Mouse (Mus musculus) hindbrain, postnatal 0 days (tissue): Measurements from ENCODE around the gene Dennd6a. TPM values are rescaled to one million over a fixed set of nuclear protein-coding genes. Genes with fewer than 3 reads are reported as not detected.
"Not testable (repeated sequence)": the region's sequence is repeated elsewhere in the genome, so short reads cannot be mapped to it uniquely, and the experiment has no call there.

ENCODE experiments used
- ATAC-seq: fragments of 200-750 bp; cut with Nextera tagmentation; 2 replicates; pipeline ENCODE4 v1.8.0; 2017; ENCODE audit warnings: mild to moderate bottlenecking, moderate TSS enrichment, moderate library complexity
- DNase-seq: peaks from one replicate; pipeline ENCODE4 v3.0.0-alpha.2; 2015; ENCODE audit warnings: low spot score
- H3K27ac ChIP-seq: fragments of 300-500 bp; sonication (generic); 2 replicates; pipeline ENCODE4 v1.5.1; 2014; ENCODE audit warnings: mild to moderate bottlenecking
- H3K27me3 ChIP-seq: fragments of 300-500 bp; sonication (generic); 2 replicates; pipeline ENCODE4 v1.6.1; 2014; ENCODE audit warnings: low read length, mixed read lengths; ENCODE audit not compliant: insufficient read depth
- H3K36me3 ChIP-seq: fragments of 300-500 bp; sonication (generic); 2 replicates; pipeline ENCODE4 v1.6.1; 2014; ENCODE audit warnings: low read length, mixed read lengths; ENCODE audit not compliant: insufficient read depth
- H3K4me1 ChIP-seq: fragments of 300-500 bp; sonication (generic); 2 replicates; pipeline ENCODE4 v1.6.1; 2014; ENCODE audit warnings: antibody characterized with exemption, low read length, mixed read lengths; ENCODE audit not compliant: insufficient read depth
- H3K4me2 ChIP-seq: fragments of 300-500 bp; sonication (generic); 2 replicates; pipeline ENCODE4 v1.6.1; 2014; ENCODE audit warnings: low read depth, mild to moderate bottlenecking, low read length, moderate library complexity, mixed read lengths
- H3K4me3 ChIP-seq: fragments of 300-500 bp; sonication (generic); 2 replicates; pipeline ENCODE4 v1.5.1; 2014; ENCODE audit warnings: low read length
- H3K9ac ChIP-seq: fragments of 300-500 bp; sonication (generic); replicated peaks from 2 replicates; pipeline ENCODE4 v1.6.1; 2014; ENCODE audit warnings: mild to moderate bottlenecking, low read length, moderate library complexity, mixed read lengths
- H3K9me3 ChIP-seq: fragments of 300-500 bp; sonication (generic); 2 replicates; pipeline ENCODE4 v1.6.1; 2016; ENCODE audit warnings: low read length, mixed read lengths
- CTCF ChIP-seq: IDR thresholded peaks from 2 replicates; pipeline ENCODE4 v1.5.1; 2016; ENCODE audit warnings: antibody characterized with exemption, control low read depth, low read depth
- WGBS: fragments of 180-500 bp; shearing (Covaris S2); extraction: QIAGEN DNeasy Blood & Tissue Kit; methylation state at CpG from one replicate; pipeline ENCODE4 v1.1.7; 2014; 5-methylcytosine and 5-hydroxymethylcytosine counted together
- polyA plus RNA-seq: library from polyadenylated mRNA; unstranded; fragments of >200 nt; fragmentation: Nextera tagmentation; extraction: Ambion mirVana; gene quantifications from 2 replicates; pipeline ENCODE4 v1.2.1, GENCODE M21; 2015
- total RNA-seq: library from RNA; depleted of rRNA; stranded (reverse); fragments of >200 nt; gene quantifications from 2 replicates; pipeline ENCODE4 v1.2.3, GENCODE M21; 2014; rRNA removed

Dennd6a gene
- total RNA-seq (23.8 and 33.8 TPM in 2 replicates), polyA plus RNA-seq (13.7 and 14.9 TPM in 2 replicates)

DNA sequence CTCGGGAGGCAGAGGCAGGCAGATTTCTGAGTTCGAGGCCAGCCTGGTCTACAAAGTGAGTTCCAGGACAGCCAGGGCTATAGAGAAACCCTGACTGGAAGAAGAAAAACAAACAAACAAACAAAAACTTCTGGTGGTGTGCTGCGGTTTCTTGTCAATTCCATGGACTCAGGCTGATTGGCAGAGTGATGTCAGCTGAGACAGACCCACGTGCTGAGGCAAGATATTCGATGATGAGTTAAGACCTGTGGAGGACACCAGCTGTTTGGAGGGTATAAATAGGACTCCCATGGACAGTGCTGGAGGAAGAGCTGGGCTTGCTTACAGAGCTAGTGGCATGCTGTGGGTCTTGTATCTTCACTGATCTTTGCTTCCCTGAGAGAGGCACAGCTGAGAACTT is at the start of gene Dennd6a:
Dennd6a (plus strand) TSS at position 301 of the 400 bp plus-strand sequence.
- H3K4me3 ChIP-seq, H3K9me3 ChIP-seq, H3K36me3 ChIP-seq, H3K4me1 ChIP-seq, H3K27me3 ChIP-seq, ATAC-seq, H3K4me2 ChIP-seq, DNase-seq, H3K9ac ChIP-seq, H3K27ac ChIP-seq: not testable (repeated sequence)
- WGBS, result 85% methylated on average over 5 of the region's 5 CpGs

DNA sequence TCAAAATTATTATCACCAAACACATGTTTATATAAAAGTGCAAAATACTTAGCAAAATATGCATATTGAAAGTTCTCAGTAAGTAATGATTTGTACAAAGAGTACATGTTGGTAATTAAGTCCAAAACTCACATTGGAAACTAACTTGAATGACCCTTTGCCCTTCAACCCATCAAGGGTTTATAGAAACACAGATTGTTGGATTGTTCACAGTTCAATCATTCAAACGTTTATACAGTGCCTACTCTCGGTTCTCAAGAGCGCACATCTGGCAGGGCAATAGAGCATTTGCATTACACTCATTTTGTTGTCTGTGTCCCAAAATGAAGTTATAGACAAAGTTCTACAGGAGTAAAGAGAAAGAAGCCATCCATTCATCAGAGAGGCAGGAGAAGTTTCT is 47.7 kb upstream of the Dennd6a start:
- ATAC-seq (no peak), DNase-seq (no peak)
- H3K4me3 ChIP-seq, result no peak overlapping the region
- no peak overlapping the region for H3K4me2 ChIP-seq
- peaks cover 7% of the 10 kb centered on the region; the same call in 1 of the 2 replicates for H3K4me1 ChIP-seq
- no peak overlapping the region for H3K27ac ChIP-seq
- H3K9ac ChIP-seq, result no peak overlapping the region
- no peaks in the 10 kb centered on the region for H3K27me3 ChIP-seq
- TF ChIP-seq CTCF, result no peak
- 47% methylated on average over 3 of the region's 3 CpGs for WGBS
- no peaks in the 10 kb centered on the region for H3K9me3 ChIP-seq
- H3K36me3 ChIP-seq, result no peaks in the 10 kb centered on the region

DNA sequence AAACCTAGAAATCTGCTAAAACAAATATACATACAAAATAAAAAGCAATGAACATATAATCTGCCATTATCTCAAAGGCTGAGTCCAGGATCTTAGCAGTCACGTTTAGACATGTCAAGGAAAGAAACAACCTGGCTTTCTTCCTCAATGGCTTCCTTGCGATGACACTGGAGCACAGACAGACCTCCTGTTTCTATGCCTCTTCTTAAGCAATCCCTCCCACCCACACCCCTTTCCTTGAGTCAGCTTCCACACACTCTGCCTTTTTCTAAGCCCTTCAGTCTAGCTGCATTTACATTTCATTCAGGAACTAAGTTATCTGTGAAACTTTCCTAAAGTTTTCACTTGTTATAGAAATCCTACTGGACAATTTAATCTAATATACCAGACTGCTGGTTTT is 45.4 kb upstream of the Dennd6a start:
- Histone ChIP-seq H3K27me3 (no peaks in the 10 kb centered on the region), H3K4me2 (no peak overlapping the region), H3K4me3 (no peak overlapping the region), H3K36me3 (no peaks in the 10 kb centered on the region), H3K4me1 (peaks cover 18% of the 10 kb centered on the region), H3K9ac (no peak overlapping the region), H3K27ac (no peak overlapping the region), H3K9me3 (no peaks in the 10 kb centered on the region)
- WGBS, result 84% methylated on average over 2 of the region's 2 CpGs
- TF ChIP-seq CTCF, result no peak
- DNase-seq, result no peak
- ATAC-seq, result no peak

DNA sequence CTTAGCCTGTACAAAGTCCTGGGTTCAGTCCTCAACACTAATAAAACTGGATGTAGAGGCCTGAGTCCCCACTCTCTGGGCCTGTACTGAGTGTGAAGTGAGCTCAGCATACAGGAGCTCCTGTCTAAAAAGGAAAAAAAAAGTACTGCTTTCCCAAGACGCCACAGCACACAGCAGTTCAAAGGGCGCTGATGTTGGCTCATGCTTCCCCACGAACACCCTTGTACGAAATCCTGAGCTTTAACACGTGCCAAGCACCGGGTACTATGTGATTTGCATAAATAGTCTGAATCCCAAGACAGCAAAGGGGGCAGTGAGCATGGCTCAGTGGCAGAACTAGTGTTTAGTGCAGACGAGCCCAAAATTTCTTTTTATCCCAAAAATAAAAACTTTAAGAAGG is 43.3 kb upstream of the Dennd6a start:
- H3K9me3 ChIP-seq, result no peaks in the 10 kb centered on the region
- H3K4me1 ChIP-seq, result peaks cover 23% of the 10 kb centered on the region
- 30% methylated on average over 7 of the region's 7 CpGs for WGBS
- H3K9ac ChIP-seq, result no peak overlapping the region
- H3K27me3 ChIP-seq, result no peaks in the 10 kb centered on the region
- 0 out of 2 replicates have a peak overlapping the region, but pooled peaks have one; percentile 7 for H3K4me2 ChIP-seq
- no peak overlapping the region for H3K4me3 ChIP-seq
- ATAC-seq (no peak), DNase-seq (no peak)
- H3K36me3 ChIP-seq, result no peaks in the 10 kb centered on the region
- H3K27ac ChIP-seq, result no peak overlapping the region
- TF ChIP-seq CTCF, result no peak

DNA sequence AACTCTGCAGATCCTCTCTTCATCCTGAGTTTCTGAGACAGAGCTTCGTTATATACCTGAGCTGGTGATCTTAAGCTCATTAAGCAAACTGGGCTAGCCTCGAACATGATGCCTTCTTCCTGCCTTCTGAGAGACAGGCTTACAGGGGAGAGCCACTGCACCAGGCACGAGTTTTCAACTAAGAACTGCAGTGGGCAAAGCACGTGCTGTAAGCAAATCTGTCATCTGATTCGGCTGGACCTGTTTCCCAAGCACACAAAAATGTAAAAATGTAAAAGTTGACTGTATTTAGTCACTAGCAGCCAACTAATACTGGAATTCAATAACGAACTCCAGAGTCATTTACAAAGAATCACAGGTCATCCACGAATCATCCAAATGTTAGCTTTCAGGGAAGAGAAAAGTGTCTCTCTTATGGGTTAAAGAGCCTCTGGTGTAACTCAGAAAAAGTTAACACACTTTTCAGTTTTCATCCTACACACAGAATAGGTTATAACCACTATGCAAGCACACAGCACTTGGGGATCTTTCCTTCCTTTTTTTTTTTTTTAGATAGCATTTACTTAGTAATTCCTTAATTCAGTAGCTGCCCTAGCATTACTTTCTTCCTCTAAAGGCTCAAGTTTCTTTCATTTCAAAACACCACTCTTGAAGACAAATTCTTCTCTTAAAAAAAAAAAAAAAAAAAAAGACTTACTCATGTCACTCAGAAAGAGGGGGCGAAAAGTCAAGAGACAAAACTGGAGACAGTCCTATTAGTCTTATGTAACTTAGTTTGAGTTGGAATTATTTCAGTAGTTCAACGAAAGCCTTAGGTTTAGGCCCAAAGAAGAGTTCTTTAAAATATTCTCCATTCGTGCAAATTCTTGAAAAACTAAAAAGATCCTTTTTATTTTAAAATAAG is 42.0 kb upstream of the Dennd6a start:
- no peak overlapping the region for H3K27ac ChIP-seq
- no peak overlapping the region for H3K4me3 ChIP-seq
- no peaks in the 10 kb centered on the region for H3K27me3 ChIP-seq
- H3K9ac ChIP-seq, result no peak overlapping the region
- WGBS, result 77% methylated on average over 10 of the region's 10 CpGs
- H3K4me2 ChIP-seq, result peak overlapping the region; percentile 21
- H3K36me3 ChIP-seq, result no peaks in the 10 kb centered on the region
- no peak for TF ChIP-seq CTCF
- DNase-seq (no peak), ATAC-seq (no peak)
- peaks cover 23% of the 10 kb centered on the region for H3K4me1 ChIP-seq
- H3K9me3 ChIP-seq, result no peaks in the 10 kb centered on the region

DNA sequence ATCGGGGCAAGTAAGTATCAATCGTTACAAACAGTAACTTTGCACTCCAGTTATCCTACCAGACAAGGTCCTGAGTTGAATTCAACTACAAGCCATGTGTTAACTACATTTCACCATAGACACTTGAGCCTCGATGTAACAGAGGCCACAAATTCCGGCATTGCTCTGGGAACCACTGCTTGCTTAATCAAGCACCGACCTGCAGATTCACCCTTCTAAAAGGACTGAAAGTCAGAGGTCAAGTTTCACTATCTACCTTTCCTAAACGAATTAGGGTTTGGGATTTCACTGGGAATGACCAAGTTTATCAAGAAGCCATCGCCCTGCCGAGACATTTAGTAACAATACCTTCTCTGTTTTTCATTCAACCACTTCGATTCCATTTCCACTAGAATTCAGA is 40.9 kb upstream of the Dennd6a start:
- peak overlapping the region; percentile 84; the same call in 1 of the 2 replicates for H3K9ac ChIP-seq
- H3K27ac ChIP-seq, result no peak overlapping the region
- H3K4me3 ChIP-seq, result peak overlapping the region; percentile 88
- H3K36me3 ChIP-seq, result no peaks in the 10 kb centered on the region
- WGBS, result 56% methylated on average over 9 of the region's 9 CpGs
- DNase-seq (no peak), ATAC-seq (no peak)
- H3K9me3 ChIP-seq, result no peaks in the 10 kb centered on the region
- no peaks in the 10 kb centered on the region for H3K27me3 ChIP-seq
- H3K4me1 ChIP-seq, result peaks cover 23% of the 10 kb centered on the region
- no peak for TF ChIP-seq CTCF
- H3K4me2 ChIP-seq, result peak overlapping the region; percentile 95

DNA sequence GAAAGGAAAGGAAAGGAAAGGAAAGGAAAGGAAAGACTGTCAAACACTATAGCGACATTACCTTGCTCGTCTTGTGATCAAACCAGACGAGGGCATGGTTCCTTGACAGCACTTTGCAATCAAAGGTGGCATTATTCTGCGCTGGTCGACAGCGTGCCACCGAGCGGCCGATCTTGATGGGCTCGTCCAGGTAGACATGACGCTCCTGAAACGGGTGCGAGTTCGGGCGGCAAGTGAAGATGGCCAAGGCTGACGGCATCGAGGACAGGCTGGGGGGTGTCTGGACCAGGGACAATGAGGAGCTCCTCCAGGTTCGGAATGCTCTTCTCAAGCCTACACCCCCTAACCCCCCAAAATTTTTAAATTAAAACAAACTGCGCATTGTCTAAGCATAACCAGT is 40.4 kb upstream of the Dennd6a start:
- no peaks in the 10 kb centered on the region for H3K27me3 ChIP-seq
- H3K9ac ChIP-seq, result peak overlapping the region; percentile 84
- no peak for DNase-seq
- no peaks in the 10 kb centered on the region for H3K36me3 ChIP-seq
- peak overlapping the region; percentile 95 for H3K4me2 ChIP-seq
- no peak overlapping the region for H3K27ac ChIP-seq
- peak overlapping the region; percentile 88 for H3K4me3 ChIP-seq
- TF ChIP-seq CTCF, result no peak
- ATAC-seq, result no peak
- no peaks in the 10 kb centered on the region for H3K9me3 ChIP-seq
- 22% methylated on average over 19 of the region's 19 CpGs for WGBS
- H3K4me1 ChIP-seq, result peaks cover 23% of the 10 kb centered on the region
